Mouse (Mus musculus) stomach, postnatal 0 days (tissue): ENCODE results near the gene Kdm1b.

Experiments
- CTCF ChIP-seq: IDR thresholded peaks from 2 replicates; pipeline ENCODE4 v1.5.1; 2016; ENCODE audit warnings: antibody characterized with exemption, low read depth, mild to moderate bottlenecking, moderate library complexity
- EP300 ChIP-seq: optimal IDR thresholded peaks from 2 replicates; pipeline ENCODE3; 2016; ENCODE audit warnings: antibody characterized with exemption

- TF ChIP-seq CTCF (no peak), EP300 (no peak)
Observed at GRCm38 (mm10) chr13:47134836-47135235, 91.5 kb downstream of the Kdm1b start.
